Mouse (Mus musculus) embryo, embryonic 11.5 days (tissue): ENCODE results near the gene Hist1h4h.
"Not testable (repeated sequence)": the region's sequence is repeated elsewhere in the genome, so short reads cannot be mapped to it uniquely, and the experiment has no call there.

ENCODE experiments used
- DNase-seq: peaks from one replicate; pipeline ENCODE4 v3.0.0-alpha.2; 2012; ENCODE audit warnings: low read depth, low spot score

Gene Hist1h4h

GRCm38 (mm10) chr13:23575864-23576313, 45.0 kb downstream of the Hist1h4h start:
- DNase-seq = not testable (repeated sequence)

- no peak for DNase-seq
These were observed 45.6 kb downstream of the Hist1h4h start for GRCm38 (mm10) chr13:23576351-23576881.

GRCm38 (mm10) chr13:23576906-23577639, 46.2 kb downstream of the Hist1h4h start:
- DNase-seq = no peak

DNA sequence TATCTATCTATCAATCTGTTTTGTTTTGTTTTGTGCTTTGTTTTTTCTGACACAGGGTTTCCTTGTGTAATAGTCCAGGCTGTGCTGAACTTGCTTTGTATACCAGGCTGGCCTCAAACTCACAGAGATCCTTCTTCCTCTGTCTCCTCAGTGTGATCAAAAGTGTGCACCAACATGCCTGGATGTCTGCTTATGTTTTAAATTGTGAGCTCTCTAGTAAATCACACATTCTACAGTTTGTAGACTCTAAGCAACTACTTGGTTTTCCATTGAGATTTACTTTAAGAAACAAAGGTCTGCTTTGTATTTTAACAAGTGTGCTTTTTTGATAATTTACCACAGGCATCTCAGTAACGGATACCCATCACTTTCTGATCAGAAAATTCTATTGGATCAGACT, 47.0 kb downstream of the Hist1h4h start:
- DNase-seq = no peak
